Mouse (Mus musculus): ENCODE results near the gene Rgl1. TPM values are rescaled to one million over a fixed set of nuclear protein-coding genes. Genes with fewer than 3 reads are reported as not detected.
A peak's percentile ranks its signal among the peaks of the same experiment; 100 is the strongest.
"Not testable (repeated sequence)": the region's sequence is repeated elsewhere in the genome, so short reads cannot be mapped to it uniquely, and the experiment has no call there.

The Rgl1 gene
- total RNA-seq, 1 experiment: 1.3 TPM

GRCm38 (mm10) chr1:152790254-152790653 lies 24.1 kb upstream of the Rgl1 start:
- Histone ChIP-seq H3K9ac (ENCODE audit: insufficient read depth, low read depth, low read length, poor library complexity, severe bottlenecking) (peak overlapping the region; percentile 1; the same call in 1 of the 2 replicates), H3K4me1 (ENCODE audit: control insufficient read depth in 2 of 2, insufficient read depth in 2 of 2, low read length in 2 of 2, poor library complexity in 1 of 2) (peaks cover 9 to 19% of the 10 kb centered on the region in 2 experiments), H3K27ac (ENCODE audit: insufficient read depth, low read depth, low read length, poor library complexity, severe bottlenecking) (no peak overlapping the region; the same call in 1 of the 2 replicates), H3K36me3 (ENCODE audit: control insufficient read depth, insufficient read depth, low read length, poor library complexity, severe bottlenecking) (no peaks in the 10 kb centered on the region), H3K9me3 (ENCODE audit: control insufficient read depth, insufficient read depth, low read depth, low read length) (no peaks in the 10 kb centered on the region), H3K4me3 (ENCODE audit: insufficient read depth in 1 of 2, low read depth in 1 of 2, low read length in 2 of 2, poor library complexity in 1 of 2, severe bottlenecking in 1 of 2) (no peak overlapping the region)
- peak; percentile 85 for DNase-seq (ENCODE audit: low read depth, low spot score)
- in situ Hi-C loops (cut with MboI; ENCODE audit: low sequenced_read_pairs in 2 of 2, unreplicated experiment in 2 of 2): loop anchor here (25.0 kb wide), 2 partner anchors 297 to 597 kb away; no protein-coding TSS in a partner anchor
- TF ChIP-seq MAFK (IDR thresholded peaks at IDR 0.05; ENCODE audit: insufficient read depth, low read depth, low read length) (no peak), CHD2 (IDR thresholded peaks at IDR 0.05; ENCODE audit: low read depth, low read length) (no peak), ZC3H11A (IDR thresholded peaks at IDR 0.05; ENCODE audit: borderline replicate concordance, low read depth, low read length) (peak; percentile 90), ZNF384 (IDR thresholded peaks at IDR 0.05; ENCODE audit: low read depth, low read length) (peak; percentile 24; the same call in 1 of the 2 replicates), HCFC1 (IDR thresholded peaks at IDR 0.05; ENCODE audit: borderline replicate concordance, insufficient read depth, low read length) (peak; percentile 15; the same call in 1 of the 2 replicates)

GRCm38 (mm10) chr1:152788121-152788660 lies 22.0 kb upstream of the Rgl1 start:
- Histone ChIP-seq H3K36me3 (ENCODE audit: control insufficient read depth, insufficient read depth, low read length, poor library complexity, severe bottlenecking) (no peaks in the 10 kb centered on the region), H3K9ac (ENCODE audit: insufficient read depth, low read depth, low read length, poor library complexity, severe bottlenecking) (no peak overlapping the region), H3K4me1 (ENCODE audit: control insufficient read depth in 2 of 2, insufficient read depth in 2 of 2, low read length in 2 of 2, poor library complexity in 1 of 2) (peaks cover 7 to 12% of the 10 kb centered on the region in 2 experiments), H3K27ac (ENCODE audit: insufficient read depth, low read depth, low read length, poor library complexity, severe bottlenecking) (no peak overlapping the region), H3K9me3 (ENCODE audit: control insufficient read depth, insufficient read depth, low read depth, low read length) (no peaks in the 10 kb centered on the region), H3K4me3 (ENCODE audit: insufficient read depth in 1 of 2, low read depth in 1 of 2, low read length in 2 of 2, poor library complexity in 1 of 2, severe bottlenecking in 1 of 2) (no peak overlapping the region)
- in situ Hi-C loops (cut with MboI; ENCODE audit: low sequenced_read_pairs in 2 of 2, unreplicated experiment in 2 of 2): loop anchor here (25.0 kb wide), 2 partner anchors 299 to 599 kb away; no protein-coding TSS in a partner anchor
- DNase-seq (ENCODE audit: low read depth, low spot score): no peak
- TF ChIP-seq CHD2 (IDR thresholded peaks at IDR 0.05; ENCODE audit: low read depth, low read length) (no peak), ZC3H11A (IDR thresholded peaks at IDR 0.05; ENCODE audit: borderline replicate concordance, low read depth, low read length) (0 out of 2 replicates have a peak, but pooled peaks have one; percentile 0)

GRCm38 (mm10) chr1:152786953-152787352 lies 20.8 kb upstream of the Rgl1 start:
- no peak for DNase-seq (ENCODE audit: low read depth, low spot score)
- Histone ChIP-seq H3K4me3 (ENCODE audit: insufficient read depth in 1 of 2, low read depth in 1 of 2, low read length in 2 of 2, poor library complexity in 1 of 2, severe bottlenecking in 1 of 2) (no peak overlapping the region), H3K4me1 (ENCODE audit: control insufficient read depth in 2 of 2, insufficient read depth in 2 of 2, low read length in 2 of 2, poor library complexity in 1 of 2) (peaks cover 2 to 10% of the 10 kb centered on the region in 2 experiments; a peak in 2 of 4 replicates), H3K36me3 (ENCODE audit: control insufficient read depth, insufficient read depth, low read length, poor library complexity, severe bottlenecking) (no peaks in the 10 kb centered on the region), H3K27ac (ENCODE audit: insufficient read depth, low read depth, low read length, poor library complexity, severe bottlenecking) (no peak overlapping the region), H3K9ac (ENCODE audit: insufficient read depth, low read depth, low read length, poor library complexity, severe bottlenecking) (no peak overlapping the region), H3K9me3 (ENCODE audit: control insufficient read depth, insufficient read depth, low read depth, low read length) (no peaks in the 10 kb centered on the region)
- no peak for TF ChIP-seq HCFC1 (IDR thresholded peaks at IDR 0.05; ENCODE audit: borderline replicate concordance, insufficient read depth, low read length)
- in situ Hi-C loops (cut with MboI; ENCODE audit: low sequenced_read_pairs in 2 of 2, unreplicated experiment in 2 of 2): loop anchor here (25.0 kb wide), 2 partner anchors 300 to 600 kb away; no protein-coding TSS in a partner anchor

- DNase-seq (ENCODE audit: low read depth, low spot score); H3K9ac ChIP-seq (ENCODE audit: insufficient read depth, low read depth, low read length, poor library complexity, severe bottlenecking); H3K4me3 ChIP-seq (ENCODE audit: insufficient read depth in 1 of 2, low read depth in 1 of 2, low read length in 2 of 2, poor library complexity in 1 of 2, severe bottlenecking in 1 of 2); H3K9me3 ChIP-seq (ENCODE audit: control insufficient read depth, insufficient read depth, low read depth, low read length); H3K4me1 ChIP-seq (ENCODE audit: control insufficient read depth in 2 of 2, insufficient read depth in 2 of 2, low read length in 2 of 2, poor library complexity in 1 of 2); H3K36me3 ChIP-seq (ENCODE audit: control insufficient read depth, insufficient read depth, low read length, poor library complexity, severe bottlenecking); H3K27ac ChIP-seq (ENCODE audit: insufficient read depth, low read depth, low read length, poor library complexity, severe bottlenecking): not testable (repeated sequence)
- in situ Hi-C loops (cut with MboI; ENCODE audit: low sequenced_read_pairs in 2 of 2, unreplicated experiment in 2 of 2): loop anchor here (25.0 kb wide), 2 partner anchors 302 to 602 kb away; no protein-coding TSS in a partner anchor
Observed at GRCm38 (mm10) chr1:152785446-152785845, 19.3 kb upstream of the Rgl1 start.

- H3K9ac ChIP-seq (ENCODE audit: insufficient read depth, low read depth, low read length, poor library complexity, severe bottlenecking): no peak overlapping the region
Observed at GRCm38 (mm10) chr1:152784620-152785019, 18.5 kb upstream of the Rgl1 start.

More at GRCm38 (mm10) chr1:152784620-152785019, 18.5 kb upstream of the Rgl1 start:
- TF ChIP-seq CHD2 (IDR thresholded peaks at IDR 0.05; ENCODE audit: low read depth, low read length): no peak
- no peak for TF ChIP-seq HCFC1 (IDR thresholded peaks at IDR 0.05; ENCODE audit: borderline replicate concordance, insufficient read depth, low read length)
- TF ChIP-seq ZNF384 (IDR thresholded peaks at IDR 0.05; ENCODE audit: low read depth, low read length): no peak
- TF ChIP-seq MAFK (IDR thresholded peaks at IDR 0.05; ENCODE audit: insufficient read depth, low read depth, low read length): no peak
- TF ChIP-seq ZC3H11A (IDR thresholded peaks at IDR 0.05; ENCODE audit: borderline replicate concordance, low read depth, low read length): no peak
- no peak overlapping the region for H3K27ac ChIP-seq (ENCODE audit: insufficient read depth, low read depth, low read length, poor library complexity, severe bottlenecking)
- H3K36me3 ChIP-seq (ENCODE audit: control insufficient read depth, insufficient read depth, low read length, poor library complexity, severe bottlenecking): no peaks in the 10 kb centered on the region
- H3K9me3 ChIP-seq (ENCODE audit: control insufficient read depth, insufficient read depth, low read depth, low read length): no peaks in the 10 kb centered on the region
- no peak for DNase-seq (ENCODE audit: low read depth, low spot score)
- H3K4me3 ChIP-seq (ENCODE audit: insufficient read depth in 1 of 2, low read depth in 1 of 2, low read length in 2 of 2, poor library complexity in 1 of 2, severe bottlenecking in 1 of 2): no peak overlapping the region
- in situ Hi-C loops (cut with MboI; ENCODE audit: low sequenced_read_pairs in 2 of 2, unreplicated experiment in 2 of 2): loop anchor here (25.0 kb wide), 2 partner anchors 303 to 603 kb away; no protein-coding TSS in a partner anchor
- peaks cover 0 to 2% of the 10 kb centered on the region in 2 experiments; a peak in 1 of 4 replicates for H3K4me1 ChIP-seq (ENCODE audit: control insufficient read depth in 2 of 2, insufficient read depth in 2 of 2, low read length in 2 of 2, poor library complexity in 1 of 2)

Data from ES-E14 (cell line).